Mouse (Mus musculus) heart, embryonic 14.5 days (tissue): ENCODE measurements around the gene Ap1g1. TPM values are rescaled to one million over a fixed set of nuclear protein-coding genes. Genes with fewer than 3 reads are reported as not detected.

ENCODE experiments used
- ATAC-seq: fragments of 200-750 bp; cut with Nextera tagmentation; 2 replicates; pipeline ENCODE4 v1.8.0; 2017; ENCODE audit warnings: low read depth, moderate TSS enrichment; ENCODE audit not compliant: insufficient number of reproducible peaks, insufficient read depth, low FRiP score
- H3K27ac ChIP-seq, 2 experiments: fragments of 200-500 bp in 1 of 2; fragments of 300-500 bp in 1 of 2; sonication (generic) in 1 of 2; replicated peaks in 1 of 2; 2 replicates each; pipeline ENCODE4 v1.5.1; 2012 to 2014; ENCODE audit warnings: low read depth in 2 of 2, low read length in 2 of 2, control low read depth in 1 of 2, mild to moderate bottlenecking in 1 of 2, mixed read lengths in 1 of 2; ENCODE audit not compliant: control insufficient read depth in 1 of 2, insufficient read depth in 1 of 2
- H3K27me3 ChIP-seq: fragments of 300-500 bp; sonication (generic); 2 replicates; pipeline ENCODE4 v1.6.1; 2014; ENCODE audit warnings: mild to moderate bottlenecking, low read length, control low read depth; ENCODE audit not compliant: control insufficient read depth, insufficient read depth
- H3K36me3 ChIP-seq: fragments of 300-500 bp; sonication (generic); 2 replicates; pipeline ENCODE4 v1.6.1; 2014; ENCODE audit warnings: mild to moderate bottlenecking, control low read depth, low read length, mixed read lengths; ENCODE audit not compliant: control insufficient read depth, insufficient read depth
- H3K4me1 ChIP-seq, 2 experiments: fragments of 200-500 bp in 1 of 2; fragments of 300-500 bp in 1 of 2; sonication (generic) in 1 of 2; 2 replicates each; pipeline ENCODE4 v1.6.1; 2012 to 2014; ENCODE audit warnings: low read length in 2 of 2, control low read depth in 1 of 2, mixed read lengths in 1 of 2; ENCODE audit not compliant: control insufficient read depth in 2 of 2, insufficient read depth in 2 of 2
- H3K4me2 ChIP-seq: fragments of 300-500 bp; sonication (generic); 2 replicates; pipeline ENCODE4 v1.6.1; 2014; ENCODE audit warnings: mild to moderate bottlenecking, low read length
- H3K4me3 ChIP-seq, 2 experiments: fragments of 200-500 bp in 1 of 2; fragments of 300-500 bp in 1 of 2; sonication (generic) in 1 of 2; 2 replicates each; pipeline ENCODE4 v1.5.1; 2012 to 2014; ENCODE audit warnings: low read length in 2 of 2, mild to moderate bottlenecking in 2 of 2, control low read depth in 1 of 2, low read depth in 1 of 2, moderate library complexity in 1 of 2; ENCODE audit not compliant: control insufficient read depth in 1 of 2, insufficient read depth in 1 of 2
- H3K9ac ChIP-seq: fragments of 300-500 bp; sonication (generic); 2 replicates; pipeline ENCODE4 v1.6.1; 2014; ENCODE audit warnings: mild to moderate bottlenecking, low read length
- H3K9me3 ChIP-seq: fragments of 300-500 bp; sonication (generic); 2 replicates; pipeline ENCODE4 v1.6.1; 2016; ENCODE audit warnings: low read length, control low read depth; ENCODE audit not compliant: control insufficient read depth
- WGBS: fragments of 180-500 bp; shearing (Covaris S2); extraction: QIAGEN DNeasy Blood & Tissue Kit; methylation state at CpG from one replicate; pipeline ENCODE4 v1.1.7; 2014; 5-methylcytosine and 5-hydroxymethylcytosine counted together
- polyA plus RNA-seq: library from polyadenylated mRNA; unstranded; fragments of >200 nt; fragmentation: Nextera tagmentation; extraction: Ambion mirVana; gene quantifications from 2 replicates; pipeline ENCODE4 v1.2.1, GENCODE M21; 2014

Gene Ap1g1
- 23.8 and 25.2 TPM in 2 replicates for polyA plus RNA-seq

- peak within 1 kb of the TSS; percentile 88 for H3K4me2 ChIP-seq
- H3K36me3 ChIP-seq: no peaks in the 10 kb centered on the region
- under 1% methylated on average over 64 of the region's 64 CpGs for WGBS
- peak within 1 kb of the TSS; percentile 97 for H3K9ac ChIP-seq
- H3K27me3 ChIP-seq: no peaks in the 10 kb centered on the region; the same call in 1 of the 2 replicates
- ATAC-seq: peak; percentile 99
- no peaks in the 10 kb centered on the region for H3K9me3 ChIP-seq
- peak within 1 kb of the TSS; percentile 95 to 96 for H3K4me3 ChIP-seq
- H3K27ac ChIP-seq: peak within 1 kb of the TSS; percentile 94 to 98
- peaks cover 2 to 17% of the 10 kb centered on the region in 2 experiments; a peak in 3 of 4 replicates for H3K4me1 ChIP-seq
Measured at GRCm38 (mm10) chr8:109778280-109778977, at the start of gene Ap1g1. Ap1g1 (plus strand) TSS chr8:109778554.

- 90% methylated on average over 3 of the region's 3 CpGs for WGBS
- ATAC-seq: no peak
- no peaks in the 10 kb centered on the region for H3K9me3 ChIP-seq
Measured at GRCm38 (mm10) chr8:109731012-109731411, 47.3 kb upstream of the Ap1g1 start.

GRCm38 (mm10) chr8:109734018-109734417, 44.3 kb upstream of the Ap1g1 start:
- H3K9ac ChIP-seq: no peak overlapping the region
- peaks cover 61% of the 10 kb centered on the region for H3K36me3 ChIP-seq
- ATAC-seq: no peak
- H3K4me2 ChIP-seq: no peak overlapping the region
- no peak overlapping the region for H3K27ac ChIP-seq
- H3K4me1 ChIP-seq: peaks cover 0 to 11% of the 10 kb centered on the region in 2 experiments; a peak in 2 of 4 replicates
- 49% methylated on average over 3 of the region's 3 CpGs for WGBS
- no peaks in the 10 kb centered on the region for H3K9me3 ChIP-seq
- no peak overlapping the region for H3K4me3 ChIP-seq
- no peaks in the 10 kb centered on the region for H3K27me3 ChIP-seq

More at GRCm38 (mm10) chr8:109731012-109731411, 47.3 kb upstream of the Ap1g1 start:
- Histone ChIP-seq H3K9ac (no peak overlapping the region), H3K4me3 (no peak overlapping the region), H3K36me3 (peaks cover 78% of the 10 kb centered on the region), H3K27ac (no peak overlapping the region), H3K4me2 (no peak overlapping the region), H3K27me3 (no peaks in the 10 kb centered on the region), H3K4me1 (peaks cover 0 to 6% of the 10 kb centered on the region in 2 experiments; a peak in 2 of 4 replicates)

- Histone ChIP-seq H3K36me3 (peaks cover 33% of the 10 kb centered on the region), H3K27ac (peak overlapping the region in 1 of 2 experiments; percentile 78; a peak in 3 of 4 replicates), H3K4me2 (peak overlapping the region; percentile 73), H3K9ac (peak overlapping the region; percentile 97), H3K4me1 (peaks cover 0 to 11% of the 10 kb centered on the region in 2 experiments; a peak in 2 of 4 replicates), H3K27me3 (no peaks in the 10 kb centered on the region), H3K9me3 (no peaks in the 10 kb centered on the region), H3K4me3 (peak overlapping the region; percentile 84 to 90)
- no peak for ATAC-seq
- 10% methylated on average over 8 of the region's 8 CpGs for WGBS
Measured at GRCm38 (mm10) chr8:109736819-109737218, 41.5 kb upstream of the Ap1g1 start.

- no peaks in the 10 kb centered on the region for H3K27me3 ChIP-seq
- peak; percentile 90 for ATAC-seq
- H3K4me1 ChIP-seq: peaks cover 0 to 11% of the 10 kb centered on the region in 2 experiments; a peak in 2 of 4 replicates
- WGBS: under 1% methylated on average over 59 of the region's 59 CpGs
- peak within 1 kb of the TSS; percentile 73 for H3K4me2 ChIP-seq
- no peaks in the 10 kb centered on the region for H3K9me3 ChIP-seq
- H3K4me3 ChIP-seq: peak within 1 kb of the TSS; percentile 84 to 90
- peak within 1 kb of the TSS; percentile 30 to 78 for H3K27ac ChIP-seq
- H3K36me3 ChIP-seq: peaks cover 27% of the 10 kb centered on the region
- H3K9ac ChIP-seq: peak within 1 kb of the TSS; percentile 97
Measured at GRCm38 (mm10) chr8:109737237-109738048, 40.9 kb upstream of the Ap1g1 start, which contains the start of gene Atxn1l. Atxn1l (minus strand) TSS chr8:109737739.

- peak overlapping the region in 1 of 2 experiments; percentile 78; a peak in 2 of 4 replicates for H3K27ac ChIP-seq
- no peaks in the 10 kb centered on the region for H3K27me3 ChIP-seq
- peak overlapping the region; percentile 84 to 90 for H3K4me3 ChIP-seq
- peaks cover 0 to 11% of the 10 kb centered on the region in 2 experiments; a peak in 2 of 4 replicates for H3K4me1 ChIP-seq
- H3K9ac ChIP-seq: peak overlapping the region; percentile 97
- H3K36me3 ChIP-seq: peaks cover 21% of the 10 kb centered on the region
- 85% methylated on average over 1 of the region's 1 CpGs for WGBS
- ATAC-seq: peak; percentile 5; the same call in 1 of the 2 replicates
- H3K9me3 ChIP-seq: no peaks in the 10 kb centered on the region
- H3K4me2 ChIP-seq: peak overlapping the region; percentile 73
Measured at GRCm38 (mm10) chr8:109738049-109738380, 40.3 kb upstream of the Ap1g1 start.

GRCm38 (mm10) chr8:109747468-109748199, 30.7 kb upstream of the Ap1g1 start:
- Histone ChIP-seq H3K9me3 (no peaks in the 10 kb centered on the region), H3K4me2 (no peak overlapping the region), H3K36me3 (no peaks in the 10 kb centered on the region), H3K27ac (no peak overlapping the region), H3K9ac (no peak overlapping the region), H3K4me1 (no peaks in the 10 kb centered on the region), H3K27me3 (no peaks in the 10 kb centered on the region), H3K4me3 (no peak overlapping the region)
- 85% methylated on average over 12 of the region's 12 CpGs for WGBS
- no peak for ATAC-seq
